Mouse (Mus musculus) adrenal gland (tissue): ENCODE data around the gene Thnsl1.
"Not testable (repeated sequence)": the region's sequence is repeated elsewhere in the genome, so short reads cannot be mapped to it uniquely, and the experiment has no call there.

Source experiments
- intact Hi-C: fragments of 180-260 bp; cut with DNase I; formaldehyde crosslinking; loops from one replicate; pipeline ENCODE4 v1.15.1; 2025

Gene Thnsl1

DNA sequence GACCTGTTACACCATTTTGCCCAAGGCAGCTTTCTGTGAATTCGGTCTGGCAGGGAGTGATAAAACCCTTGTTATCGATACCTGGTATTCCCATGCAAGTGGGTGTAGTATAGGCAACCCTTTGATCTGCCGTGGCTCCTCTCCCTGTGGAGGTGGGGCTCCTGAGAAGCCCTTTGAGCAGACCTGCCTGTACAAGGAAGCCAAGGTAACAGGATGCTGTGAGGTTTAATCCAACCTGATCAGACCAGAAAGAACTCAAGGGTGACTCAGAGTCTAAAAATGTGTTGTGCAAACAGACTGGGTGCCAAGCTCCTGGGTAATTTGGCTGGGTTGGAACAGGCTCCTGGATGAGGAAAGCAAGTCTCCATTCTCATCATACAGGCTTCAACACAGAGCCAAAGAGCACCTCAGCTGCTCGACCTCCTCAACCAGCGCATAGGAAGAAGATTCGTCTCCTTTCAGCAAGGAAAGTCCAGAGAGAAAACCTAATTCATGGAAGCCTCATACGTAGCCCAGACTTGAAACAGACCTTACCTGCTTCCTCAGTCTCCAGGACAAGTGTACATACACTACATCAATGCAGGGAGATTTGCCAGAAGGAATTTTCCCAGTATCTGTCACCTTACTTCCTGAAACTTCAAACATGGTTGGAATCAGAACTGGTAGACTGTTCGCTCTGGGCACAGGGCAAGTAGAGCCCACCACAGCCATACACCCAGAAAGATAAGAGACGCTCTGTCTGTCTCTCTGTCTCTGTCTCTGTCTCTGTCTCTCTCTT lies 29.5 kb downstream of the Thnsl1 start:
- intact Hi-C loops: no loop called here

GRCm38 (mm10) chr2:21235844-21236386 lies 30.4 kb downstream of the Thnsl1 start:
- intact Hi-C loops: no loop called here

DNA sequence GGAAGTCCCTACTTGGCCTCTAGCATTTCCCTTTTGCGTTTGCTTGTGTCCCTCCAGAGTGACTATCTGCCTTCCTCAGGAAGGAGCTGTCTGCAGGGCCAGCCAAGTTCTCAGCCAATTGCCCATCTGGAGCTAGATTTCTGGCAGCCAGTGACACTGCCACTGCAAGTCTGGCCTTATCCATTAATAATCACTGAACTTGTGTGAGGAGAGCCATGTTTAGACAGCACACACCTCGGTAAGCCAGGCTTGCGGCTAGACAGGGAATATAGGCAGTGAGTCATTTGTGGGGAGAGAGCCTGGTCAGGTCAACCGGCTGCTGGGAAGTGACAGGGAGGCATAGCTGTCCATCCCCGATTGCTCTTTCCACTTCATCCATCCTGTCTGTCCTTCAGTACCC lies 31.3 kb downstream of the Thnsl1 start:
- intact Hi-C loops: no loop called here

DNA sequence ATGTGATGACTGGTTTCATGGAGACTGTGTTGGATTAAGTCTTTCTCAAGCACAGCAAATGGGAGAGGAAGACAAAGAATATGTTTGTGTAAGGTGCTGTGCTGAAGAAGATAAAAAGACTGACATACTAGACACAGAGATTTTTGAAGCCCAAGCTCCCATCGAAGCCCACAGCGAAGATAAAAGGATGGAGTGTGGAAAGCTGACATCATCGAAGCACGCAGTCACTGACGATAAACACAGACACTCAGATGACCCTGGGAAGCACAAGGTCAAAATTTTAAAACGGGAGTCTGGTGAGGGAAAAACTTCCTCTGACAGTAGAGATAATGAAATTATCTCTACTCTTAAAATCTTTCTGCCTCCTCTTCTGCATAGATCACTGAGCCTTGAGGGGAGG lies 38.6 kb downstream of the Thnsl1 start:
- intact Hi-C loops: not testable (repeated sequence)

DNA sequence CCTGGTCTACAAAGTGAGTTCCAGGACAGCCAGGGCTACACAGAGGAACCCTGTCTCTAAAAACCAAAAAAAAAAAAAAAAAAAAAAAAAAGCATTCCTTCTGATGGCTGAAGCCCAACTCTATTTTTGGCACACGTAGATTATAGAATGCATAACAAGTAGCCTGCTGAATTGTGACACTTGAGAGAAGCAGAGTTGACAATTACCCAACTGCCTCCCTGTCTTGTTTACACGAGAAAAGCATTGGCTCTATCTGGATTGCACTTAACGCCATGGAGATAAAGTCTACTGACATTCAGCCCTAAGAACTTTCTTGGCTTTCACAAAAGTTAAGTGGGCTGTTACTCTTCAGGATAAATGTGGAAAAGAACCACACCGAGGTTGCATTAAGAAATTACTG lies 39.5 kb downstream of the Thnsl1 start:
- intact Hi-C loops: no loop called here

- intact Hi-C loops: no loop called here
Observed at GRCm38 (mm10) chr2:21245477-21246102, 40.1 kb downstream of the Thnsl1 start.

GRCm38 (mm10) chr2:21253644-21254043 lies 48.1 kb downstream of the Thnsl1 start:
- intact Hi-C loops: no loop called here

DNA sequence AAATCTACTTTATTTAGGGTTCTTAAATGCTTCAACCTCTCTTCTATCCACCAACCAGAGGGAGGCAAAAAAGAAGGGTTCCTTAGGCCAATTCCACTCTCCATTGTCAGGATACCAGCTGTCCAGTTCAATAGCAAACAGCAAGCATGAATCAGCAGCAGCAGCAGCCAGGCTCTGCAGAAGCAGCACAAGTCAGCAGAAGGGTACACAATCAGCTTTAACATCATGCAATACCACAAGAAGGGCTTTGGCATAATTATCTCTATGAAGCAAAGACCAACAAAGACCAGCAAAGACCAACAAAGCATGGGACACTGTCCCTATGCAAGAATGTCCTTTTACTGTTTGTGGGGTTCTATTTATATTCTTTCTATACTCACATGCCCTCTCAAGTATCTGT lies 48.8 kb downstream of the Thnsl1 start:
- intact Hi-C loops: no loop called here

- intact Hi-C loops: no loop called here
Observed at GRCm38 (mm10) chr2:21258281-21258680, 52.8 kb downstream of the Thnsl1 start.

GRCm38 (mm10) chr2:21259081-21259480 lies 53.6 kb downstream of the Thnsl1 start:
- intact Hi-C loops: no loop called here

DNA sequence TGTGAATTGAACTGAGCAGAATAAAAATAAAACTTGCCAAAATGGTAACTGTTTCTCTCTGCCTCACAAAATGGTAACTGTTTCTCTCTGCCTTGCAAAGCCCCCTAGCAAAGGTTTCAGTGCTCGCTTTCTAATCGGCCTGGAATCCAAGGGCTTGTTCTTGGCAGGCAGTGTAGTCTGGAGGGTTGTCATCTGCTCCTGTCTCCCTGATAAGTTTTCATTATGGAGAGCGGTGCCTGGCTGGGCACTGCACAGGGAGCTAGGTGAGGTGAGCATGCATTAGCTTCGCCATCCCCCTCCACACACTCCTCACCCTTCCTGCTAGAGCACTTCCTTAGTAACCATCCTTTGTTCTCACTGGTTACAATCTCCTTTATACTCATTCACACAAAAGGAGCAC lies 54.5 kb downstream of the Thnsl1 start:
- intact Hi-C loops: loop anchor here (5.0 to 10.0 kb wide), 2 partner anchors 295 to 363 kb away; partner anchors contain the start of gene Arhgap21

DNA sequence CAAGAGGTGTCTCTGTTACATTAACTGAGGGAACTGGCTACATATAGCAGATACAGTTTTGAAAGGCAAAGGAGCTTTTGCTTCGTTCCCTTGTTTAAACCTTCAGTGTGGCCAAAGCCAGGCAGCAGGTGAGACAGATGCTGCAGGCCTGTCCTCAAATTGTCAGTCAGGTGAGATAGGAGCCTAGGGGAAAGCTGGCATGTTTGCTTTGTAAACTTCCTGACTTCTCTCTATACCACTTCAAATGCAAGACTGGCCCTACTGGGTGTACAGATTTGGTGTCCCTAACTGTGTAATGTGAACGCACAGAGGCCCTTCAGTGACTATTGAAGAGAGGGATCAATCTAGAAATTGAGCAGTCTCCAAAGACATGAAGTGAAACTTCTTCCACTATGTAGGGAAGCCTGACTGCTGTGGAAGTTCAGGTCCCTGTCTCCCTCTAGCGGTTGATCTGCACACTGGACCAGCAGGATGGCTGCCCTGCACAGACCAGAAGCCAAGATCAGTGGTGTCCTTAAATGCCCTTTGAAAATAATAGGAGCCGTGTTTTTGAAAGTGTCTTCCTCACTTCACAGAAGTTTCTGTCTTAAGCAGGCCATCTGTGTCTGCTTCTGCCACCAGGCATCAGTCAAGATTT lies 56.0 kb downstream of the Thnsl1 start:
- intact Hi-C loops: loop anchor here (5.0 to 10.0 kb wide), 2 partner anchors 297 to 364 kb away; partner anchors contain the start of gene Arhgap21

DNA sequence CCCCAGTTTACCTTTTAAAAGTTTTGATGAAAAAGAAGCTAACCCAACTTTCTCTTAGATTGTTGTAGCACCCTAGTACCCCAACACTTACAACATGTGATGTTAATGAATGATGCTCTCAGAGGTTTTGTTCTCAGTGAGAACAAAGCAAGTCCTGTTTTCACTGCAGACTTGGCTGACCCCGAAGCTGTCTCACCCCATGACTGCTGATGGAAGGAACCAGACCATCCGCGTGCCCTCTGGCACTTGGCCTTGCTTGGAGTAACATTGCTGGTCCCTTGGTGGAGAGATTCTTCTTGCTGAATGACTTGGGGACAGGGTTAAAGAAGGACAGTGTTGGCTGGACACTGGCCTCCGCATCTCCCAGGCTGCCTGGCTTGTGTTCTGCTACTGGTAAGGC lies 58.5 kb downstream of the Thnsl1 start:
- intact Hi-C loops: loop anchor here (5.0 to 10.0 kb wide), 2 partner anchors 299 to 367 kb away; partner anchors contain the start of gene Arhgap21
